Mouse (Mus musculus) C2C12 (cell line): ENCODE measurements around the gene Aven.

Experiments used
- CEBPB ChIP-seq: IDR thresholded peaks from one replicate; pipeline ENCODE4 v1.6.1; 2011; ENCODE audit warnings: low read depth, mild to moderate bottlenecking, control low read depth, moderate library complexity
- CTCF ChIP-seq: IDR thresholded peaks from one replicate; pipeline ENCODE4 v1.5.1; 2011; ENCODE audit not compliant: control insufficient read depth, insufficient read depth, insufficient read length
- MAX ChIP-seq: IDR thresholded peaks from one replicate; pipeline ENCODE4 v1.6.1; 2011; ENCODE audit warnings: mild to moderate bottlenecking, control low read depth
- USF1 ChIP-seq: IDR thresholded peaks from one replicate; pipeline ENCODE4 v1.6.1; 2011; ENCODE audit warnings: low read depth, mild to moderate bottlenecking, control low read depth, moderate library complexity

DNA sequence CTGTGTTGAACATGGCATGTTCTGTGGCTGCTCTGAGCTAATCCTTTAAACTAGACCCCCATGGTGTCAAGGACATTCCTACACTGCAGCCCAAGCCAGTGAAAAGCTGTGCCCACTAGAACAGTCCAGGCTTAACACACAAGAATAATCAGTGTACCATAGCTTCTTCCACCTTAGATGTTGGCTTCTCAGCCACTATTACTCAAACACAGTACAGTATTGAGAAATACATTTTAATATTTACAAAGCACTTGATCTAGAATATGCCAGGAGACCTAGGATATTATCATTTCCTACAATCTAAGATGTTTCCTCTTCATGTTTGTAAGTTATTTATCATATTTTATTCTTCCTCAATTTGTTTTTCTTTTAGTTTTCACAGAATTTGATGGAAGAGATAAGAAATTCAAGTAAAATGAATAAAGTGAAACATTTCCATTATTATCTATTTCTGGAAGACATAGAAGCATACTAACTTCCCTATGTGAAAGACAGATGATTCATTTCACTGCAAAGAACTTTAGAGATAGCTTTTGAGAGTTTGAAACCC is 44.2 kb upstream of the Aven start:
- TF ChIP-seq CEBPB (no peak), CTCF (no peak), USF1 (no peak), MAX (no peak)
